23 mouse cellular contexts compared by ENCODE assay signal in the genomic region with DNA sequence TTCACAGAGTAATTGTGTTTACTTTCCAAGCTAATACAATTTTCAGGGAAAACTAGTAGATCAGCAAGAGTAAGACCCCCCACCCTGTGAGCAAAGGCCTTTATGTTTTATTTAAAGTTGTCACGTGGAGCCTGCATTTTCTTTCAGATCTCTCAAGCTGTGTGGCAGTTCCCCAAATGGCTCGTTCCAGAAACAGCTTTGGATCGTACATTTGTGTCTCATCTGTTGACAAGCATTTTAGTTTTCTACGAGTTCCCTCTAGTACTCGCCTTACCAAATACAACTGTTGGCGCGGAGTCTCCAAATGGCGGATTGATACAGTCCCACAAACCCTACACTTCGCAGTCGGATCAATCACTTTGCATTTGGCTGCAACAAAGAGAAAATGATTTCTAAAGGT.
DNase-seq lines count a peak whose midpoint lies in the region; ATAC-seq and TF ChIP-seq lines count a peak whose summit lies in the region.
"Had no signal": no experiment of that assay in that cellular context is flagged by ENCODE, and none has a peak within 500 bp of the region (broad histone marks: within the 10 kb centered on the region; RNA-seq: fewer than 3 reads in every experiment).

No protein-coding gene starts in this region.

- H3K9me3 ChIP-seq in midbrain, embryonic 11.5 days (ENCODE audit: control insufficient read depth, low read length), result no peaks in the 10 kb centered on the region
- no peaks in the 10 kb centered on the region for H3K9me3 ChIP-seq in midbrain, embryonic 10.5 days (replicated peaks)
- H3K9me3 ChIP-seq: heart, embryonic 12.5 days; hindbrain, embryonic 13.5 days; midbrain, embryonic 12.5 days; stomach, embryonic 15.5 days had no signal

- no peaks in the 10 kb centered on the region for H3K4me1 ChIP-seq in midbrain, embryonic 11.5 days (ENCODE audit: control insufficient read depth, insufficient read depth, low read length)
- peaks cover 14% of the 10 kb centered on the region for H3K4me1 ChIP-seq in midbrain, embryonic 10.5 days
- H3K4me1 ChIP-seq: heart, embryonic 12.5 days; stomach, embryonic 15.5 days had no signal

- no peak for ATAC-seq in midbrain, embryonic 11.5 days (ENCODE audit: low FRiP score)
- ATAC-seq: intestine, embryonic 16.5 days had no signal

- no peak overlapping the region for H3K27ac ChIP-seq in midbrain, embryonic 11.5 days (ENCODE audit: low read depth, low read length)
- H3K27ac ChIP-seq in midbrain, embryonic 10.5 days (replicated peaks), result no peak overlapping the region
- H3K27ac ChIP-seq: heart, adult 2 months; hindbrain, embryonic 13.5 days; kidney, postnatal 0 days; liver, embryonic 14.5 days; midbrain, embryonic 12.5 days; stomach, embryonic 15.5 days had no signal

- WGBS in midbrain, embryonic 11.5 days, result 74% methylated on average over 10 of the region's 10 CpGs
- 78% methylated on average over 10 of the region's 10 CpGs for WGBS in midbrain, embryonic 10.5 days

- H3K36me3 ChIP-seq in midbrain, embryonic 11.5 days (ENCODE audit: control insufficient read depth, insufficient read depth, low read length), result no peaks in the 10 kb centered on the region
- no peaks in the 10 kb centered on the region for H3K36me3 ChIP-seq in midbrain, embryonic 10.5 days
- H3K36me3 ChIP-seq: heart, embryonic 12.5 days; hindbrain, embryonic 13.5 days; midbrain, embryonic 12.5 days; stomach, embryonic 15.5 days had no signal

- TF ChIP-seq CTCF in brain, embryonic 14.5 days (IDR thresholded peaks at IDR 0.05; ENCODE audit: borderline replicate concordance, extremely low read depth, insufficient read depth, insufficient read length), result no peak

- H3K9ac ChIP-seq in midbrain, embryonic 11.5 days (ENCODE audit: low read length), result no peak overlapping the region
- H3K9ac ChIP-seq: heart, embryonic 12.5 days; hindbrain, embryonic 13.5 days; liver, embryonic 14.5 days; midbrain, embryonic 12.5 days; stomach, embryonic 15.5 days had no signal

- no peak for TF ChIP-seq POLR2A in brain, embryonic 14.5 days (IDR thresholded peaks at IDR 0.05; ENCODE audit: borderline replicate concordance, extremely low read depth, insufficient read depth, insufficient read length, poor library complexity, severe bottlenecking)

- H3K27me3 ChIP-seq in midbrain, embryonic 11.5 days (ENCODE audit: control insufficient read depth, insufficient read depth, low read length), result no peaks in the 10 kb centered on the region
- H3K27me3 ChIP-seq in midbrain, embryonic 10.5 days (ENCODE audit: low read depth, poor library complexity, severe bottlenecking), result no peaks in the 10 kb centered on the region
- H3K27me3 ChIP-seq: hindbrain, embryonic 13.5 days; midbrain, embryonic 12.5 days; stomach, embryonic 15.5 days had no signal

- H3K4me3 ChIP-seq in midbrain, embryonic 11.5 days (ENCODE audit: low read depth, low read length), result no peak overlapping the region
- H3K4me3 ChIP-seq in midbrain, embryonic 10.5 days, result no peak overlapping the region
- H3K4me3 ChIP-seq: heart, adult 2 months; heart, embryonic 12.5 days; hindbrain, embryonic 13.5 days; midbrain, embryonic 12.5 days; stomach, embryonic 15.5 days had no signal

- no peak overlapping the region for H3K4me2 ChIP-seq in midbrain, embryonic 11.5 days
- H3K4me2 ChIP-seq: heart, embryonic 12.5 days; hindbrain, embryonic 13.5 days; midbrain, embryonic 12.5 days; stomach, embryonic 15.5 days had no signal

- DNase-seq in layer of hippocampus, adult 11-12 months (ENCODE audit: low spot score), result peak; percentile 10
- DNase-seq in layer of hippocampus, postnatal 14 days (ENCODE audit: low spot score in 2 of 2), result no peak
- peak; percentile 73 for DNase-seq in midbrain, embryonic 11.5 days (ENCODE audit: low spot score, missing footprints)
- DNase-seq in midbrain, embryonic 10.5 days (ENCODE audit: low spot score), result no peak
- peak; percentile 39 for DNase-seq in brain, adult 2 months (ENCODE audit: low read depth, low spot score)
- peak; percentile 69 for DNase-seq in brain, embryonic 14.5 days (ENCODE audit: low read depth)
- DNase-seq: adrenal gland, postnatal 36 days; B cell, adult 2 months; cerebellum, adult 11 months; cerebellum, adult 9-10 months; cerebellum, postnatal 36 days; heart, adult 2 months; heart, postnatal 4 days; kidney, adult 8-10 months; liver; lung, adult 2 months had no signal

Comparison
In these comparisons a context has a peak if more than half of its experiments do, and no peak if none do; other contexts are left out.
1. DNase-seq: peak in layer of hippocampus, adult 11-12 months (single experiment), midbrain, embryonic 11.5 days (single experiment), brain, adult 2 months (single experiment) and brain, embryonic 14.5 days (single experiment); none in layer of hippocampus, postnatal 14 days (0 of 2) and midbrain, embryonic 10.5 days (single experiment).